Mouse (Mus musculus): ENCODE data around the gene Tmbim6.
"Not testable (repeated sequence)": the region's sequence is repeated elsewhere in the genome, so short reads cannot be mapped to it uniquely, and the experiment has no call there.

Gene Tmbim6

DNA sequence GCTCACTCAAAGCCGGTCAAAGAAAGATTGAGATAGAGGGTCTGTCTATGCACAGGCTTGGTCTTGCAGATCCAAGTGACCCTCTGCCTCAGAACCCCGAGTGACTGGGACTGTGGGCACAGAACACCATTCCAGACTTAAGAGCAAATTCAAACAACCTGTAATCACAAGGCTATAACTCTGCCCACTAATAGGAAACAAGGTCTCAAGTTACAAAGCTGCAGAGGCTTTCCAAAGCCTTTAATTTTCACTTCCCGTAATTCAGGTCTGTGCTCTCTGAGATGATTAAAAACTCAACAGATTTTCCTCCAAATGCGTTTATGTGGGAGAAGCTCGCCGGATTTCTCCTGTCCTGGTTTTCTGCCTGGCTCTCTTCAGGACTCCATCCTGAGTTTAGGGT lies 8.6 kb upstream of the Tmbim6 start:
- DNase-seq (ENCODE audit: low spot score): no peak

DNA sequence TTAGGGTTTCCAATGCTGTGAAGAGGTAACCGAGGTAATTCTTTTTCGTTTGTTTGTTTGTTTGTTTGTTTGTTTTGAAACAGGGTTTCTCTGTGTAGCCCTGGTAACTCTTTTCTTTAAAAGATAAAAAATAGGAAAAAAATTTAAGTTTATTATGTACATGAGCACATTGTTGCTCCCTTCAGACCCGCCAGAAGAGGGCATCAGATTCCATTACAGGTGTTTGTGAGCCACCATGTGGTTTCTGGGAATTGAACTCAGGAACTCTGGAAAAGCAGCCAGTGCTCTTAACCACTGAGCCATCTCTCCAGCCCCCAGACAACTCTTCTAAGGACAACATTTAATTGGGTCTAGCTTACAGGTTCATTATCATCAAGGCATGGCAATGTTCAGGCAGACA lies 6.6 kb upstream of the Tmbim6 start:
- not testable (repeated sequence) for DNase-seq (ENCODE audit: low spot score)

DNA sequence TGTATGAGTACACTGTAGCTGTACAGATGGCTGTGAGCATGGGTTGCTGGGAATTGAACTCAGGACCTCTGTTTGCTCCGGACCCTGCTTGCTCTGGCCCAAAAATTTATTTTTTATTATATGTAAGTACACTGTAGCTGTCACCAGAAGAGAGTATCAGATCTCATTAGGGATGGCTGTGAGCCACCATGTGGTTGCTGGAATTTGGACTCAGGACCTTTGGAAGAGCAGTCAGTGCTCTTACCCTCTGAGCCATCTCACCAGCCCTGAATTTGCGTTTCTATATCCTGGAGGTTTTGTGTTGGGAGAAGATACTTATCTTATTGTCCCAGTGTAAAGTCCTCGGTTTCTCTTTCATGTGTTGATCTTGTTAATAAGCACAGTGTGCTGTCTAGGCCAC lies 5.9 kb upstream of the Tmbim6 start:
- no peak for DNase-seq (ENCODE audit: low spot score)

DNA sequence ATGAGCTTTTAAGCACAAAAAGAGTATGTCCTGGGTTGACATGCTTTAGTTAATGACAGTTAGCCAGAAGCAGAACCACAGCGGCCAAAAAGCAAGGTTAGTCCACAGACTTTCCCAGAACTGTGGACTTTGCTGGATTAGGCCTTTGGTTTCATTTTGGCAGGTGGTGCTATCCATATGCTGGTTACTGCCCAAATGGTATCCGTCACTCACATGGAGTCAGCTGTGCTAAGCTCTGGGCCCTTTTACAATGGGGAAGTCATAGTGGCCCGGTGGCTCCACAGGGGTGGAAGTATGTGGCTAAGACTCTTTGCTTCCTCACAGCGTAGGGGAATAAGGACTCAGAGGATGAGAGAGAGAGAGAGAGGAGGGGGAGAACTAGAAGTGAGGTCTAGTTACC lies 4.7 kb upstream of the Tmbim6 start:
- no peak for DNase-seq (ENCODE audit: low spot score)

DNA sequence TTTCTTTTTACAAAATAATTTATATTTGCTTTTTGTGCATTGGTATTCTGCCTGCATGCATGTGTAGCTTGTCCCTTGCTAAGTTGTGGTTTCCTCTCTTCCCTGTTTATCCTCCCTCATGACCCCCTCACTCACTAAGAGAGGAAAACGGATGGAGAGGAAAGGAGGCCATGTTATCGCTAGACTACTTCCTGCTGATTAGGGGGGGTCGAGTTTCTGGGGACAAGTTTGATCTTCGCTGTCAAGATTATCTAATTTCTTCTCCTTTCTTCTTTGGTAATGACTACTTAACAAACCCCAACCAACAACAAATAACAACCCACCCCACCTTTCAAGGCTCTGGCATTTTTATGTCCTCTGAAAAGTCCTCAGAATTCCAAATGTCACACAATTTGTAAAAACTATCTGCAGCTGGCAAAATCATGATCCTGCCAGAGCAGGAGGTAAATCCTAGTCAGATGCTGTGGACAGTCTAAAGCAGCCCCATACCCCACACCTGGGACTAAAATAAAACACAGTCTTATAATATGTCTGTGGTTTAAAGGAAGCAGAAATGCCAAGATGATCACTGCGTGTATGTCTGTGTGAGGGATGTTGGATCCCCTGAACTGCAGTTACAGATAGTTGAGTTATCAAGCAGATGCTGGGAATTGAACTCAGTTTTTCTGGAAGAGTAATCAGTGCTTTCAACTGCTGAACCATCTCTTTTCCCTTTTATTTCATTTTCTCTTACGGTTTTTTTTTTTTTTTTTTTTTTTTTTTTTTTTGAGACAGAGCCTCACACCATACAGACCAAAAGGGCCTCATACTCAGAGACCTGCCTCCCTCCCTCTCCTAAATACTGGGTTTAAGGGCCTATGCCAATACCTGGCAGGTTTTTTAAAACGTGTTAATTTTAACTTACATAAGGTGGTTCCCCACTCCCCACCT lies 1.9 kb upstream of the Tmbim6 start:
- no peak for DNase-seq (ENCODE audit: low spot score)

DNA sequence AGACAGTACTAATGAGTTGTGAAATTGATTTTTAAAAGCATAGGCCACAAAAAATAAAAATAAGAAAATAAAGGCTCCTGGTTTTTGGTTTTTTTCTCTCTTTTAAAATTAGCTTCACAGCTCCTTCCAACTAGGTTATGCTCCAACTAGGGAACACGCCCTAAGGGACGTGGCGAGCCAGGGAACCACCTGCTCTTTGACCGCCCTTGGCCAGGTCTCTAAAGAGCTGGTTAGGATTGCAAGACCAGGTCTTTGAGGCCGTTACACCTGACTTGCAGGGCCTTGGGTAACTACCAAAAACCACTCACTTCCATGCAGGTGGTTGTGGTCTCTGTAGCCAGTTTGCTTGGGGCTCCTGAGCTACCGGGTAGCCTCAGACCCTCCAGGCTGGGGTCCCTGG lies 707 bp upstream of the Tmbim6 start:
- DNase-seq (ENCODE audit: low spot score): no peak

DNA sequence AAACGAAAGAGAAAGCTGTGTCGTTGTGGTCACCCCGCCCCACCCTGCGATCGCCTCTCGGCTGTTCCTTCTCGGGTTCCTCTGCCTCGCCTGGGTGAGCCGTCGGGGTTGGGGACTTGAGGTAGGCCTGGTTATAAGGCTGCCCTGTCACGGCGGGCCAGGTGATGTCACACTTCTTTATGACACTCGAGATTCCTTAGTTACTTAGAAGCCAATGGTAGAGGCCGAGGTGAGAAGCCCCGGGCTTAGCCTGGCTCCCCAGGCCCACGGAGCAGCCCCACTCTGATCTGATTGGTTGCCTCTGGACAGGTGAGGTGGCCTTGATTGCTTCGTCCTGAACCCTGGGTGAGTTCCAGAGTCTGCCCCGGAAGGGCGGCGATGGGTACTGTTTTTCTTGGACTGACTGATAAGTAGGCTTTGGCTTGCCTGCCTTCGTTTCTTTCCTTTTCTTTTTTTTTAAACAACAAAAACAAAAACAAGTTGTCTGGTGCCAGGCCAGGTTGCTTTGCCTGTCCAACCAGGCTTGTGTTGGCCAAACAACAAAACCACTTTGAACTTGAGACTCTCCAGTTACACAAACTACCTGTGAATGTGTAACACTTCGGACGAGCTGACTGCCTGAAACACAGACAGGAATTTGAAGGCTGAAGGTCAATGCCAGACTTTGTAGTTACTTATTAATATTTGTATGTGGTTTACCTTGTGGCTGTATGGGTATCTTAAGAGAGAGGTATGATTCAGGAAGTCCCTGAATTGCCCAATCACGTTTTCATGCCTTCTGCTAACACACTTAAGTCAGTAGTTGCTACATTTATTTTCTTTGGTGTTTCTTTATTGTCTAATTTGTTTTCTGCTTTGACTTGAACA lies 937 bp downstream of the Tmbim6 start:
- DNase-seq (ENCODE audit: low spot score): no peak

DNA sequence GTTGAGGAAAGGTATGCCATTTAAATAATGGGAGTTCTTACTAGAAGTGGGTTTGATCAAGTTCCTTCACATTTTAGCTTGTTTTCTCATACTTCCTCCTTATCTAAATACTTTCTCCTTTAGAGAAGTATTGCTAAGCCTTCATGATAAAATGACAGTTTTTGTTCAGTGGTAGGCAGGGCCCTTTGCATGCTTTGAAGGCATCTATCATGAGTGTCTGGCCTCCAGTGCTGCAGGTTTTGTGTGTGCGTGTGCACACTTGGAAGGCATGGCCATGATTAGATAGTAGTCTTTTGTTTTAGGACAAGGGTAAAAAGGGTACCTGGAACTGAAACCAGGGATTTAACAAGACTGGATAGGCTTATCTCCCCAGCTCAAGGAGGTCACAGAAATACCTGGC lies 3.8 kb downstream of the Tmbim6 start:
- DNase-seq (ENCODE audit: low spot score): no peak

DNA sequence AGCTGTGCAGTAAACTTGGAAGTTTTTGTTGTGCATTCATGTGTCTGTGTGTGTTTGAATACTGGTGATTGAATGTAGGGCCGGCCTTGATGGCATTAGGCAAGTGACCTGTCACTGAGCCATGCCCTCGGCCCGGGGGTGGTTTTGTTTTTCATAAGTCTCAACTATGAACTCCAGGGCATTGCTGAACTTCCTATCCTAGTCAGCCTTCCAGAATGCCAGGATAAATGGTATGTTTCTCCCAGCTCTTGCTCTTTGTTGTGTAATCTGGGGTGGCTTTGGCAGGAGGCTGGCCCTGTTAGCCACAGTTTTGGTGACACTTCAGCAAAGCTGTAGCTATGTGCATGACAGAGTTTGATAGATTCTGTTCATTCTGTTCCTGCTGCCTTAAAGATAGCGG lies 4.2 kb downstream of the Tmbim6 start:
- DNase-seq (ENCODE audit: low spot score): no peak

DNA sequence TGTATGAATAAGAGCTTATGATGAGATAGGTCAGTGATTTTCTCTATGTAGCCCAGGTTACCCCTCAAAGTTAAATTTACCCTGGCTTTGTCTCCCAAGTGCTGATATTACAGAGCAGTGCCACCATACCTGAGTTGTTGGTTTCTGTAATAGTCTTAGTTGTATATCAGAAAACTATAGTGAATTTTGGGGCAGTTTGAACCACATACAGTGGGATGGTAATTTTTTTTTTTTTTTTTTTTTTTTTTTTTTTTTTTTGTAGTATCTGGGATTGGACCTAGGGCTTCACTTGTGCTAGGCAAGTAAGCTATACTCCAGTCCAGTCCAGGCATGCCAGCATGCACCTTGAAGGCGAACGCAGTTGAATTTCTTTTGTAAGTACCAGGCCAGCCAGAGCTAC lies 4.9 kb downstream of the Tmbim6 start:
- DNase-seq (ENCODE audit: low spot score): no peak

DNA sequence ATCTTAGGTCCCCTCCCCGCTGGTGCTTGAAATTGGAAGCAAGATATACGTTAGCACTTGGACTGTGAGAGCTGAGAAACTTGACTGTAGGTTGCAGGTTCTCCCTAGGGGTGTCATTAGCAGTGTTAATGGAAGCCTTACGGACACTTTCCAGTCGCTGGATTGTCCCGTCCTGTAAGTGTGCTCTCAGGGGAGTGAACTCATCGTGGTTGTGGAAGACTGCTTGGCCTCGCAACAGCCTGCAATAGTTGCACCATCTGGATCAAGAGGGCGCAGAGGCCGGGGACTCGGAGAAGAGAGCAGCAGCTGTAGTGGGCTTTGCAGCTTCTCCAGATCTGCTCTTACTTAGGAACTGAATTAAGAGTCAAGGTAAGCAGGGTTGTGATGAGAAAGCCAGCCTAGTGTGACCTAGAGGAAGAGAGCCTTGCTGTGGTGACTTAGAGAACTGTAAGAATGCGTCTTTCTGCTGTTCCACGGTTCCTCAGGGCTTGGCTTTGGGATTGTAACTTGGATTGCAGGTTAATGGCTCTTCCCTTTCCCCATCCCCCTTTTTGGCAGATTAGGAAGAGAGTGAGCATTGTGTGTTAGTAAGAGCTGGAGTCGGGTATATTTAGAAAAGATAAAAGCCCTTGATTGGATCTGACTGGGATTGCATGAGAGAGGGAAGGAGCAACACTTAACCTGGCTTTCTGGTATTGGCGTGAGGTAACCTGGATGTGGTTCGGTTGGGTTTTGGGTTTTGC lies 7.0 kb downstream of the Tmbim6 start:
- no peak for DNase-seq (ENCODE audit: low spot score)

DNA sequence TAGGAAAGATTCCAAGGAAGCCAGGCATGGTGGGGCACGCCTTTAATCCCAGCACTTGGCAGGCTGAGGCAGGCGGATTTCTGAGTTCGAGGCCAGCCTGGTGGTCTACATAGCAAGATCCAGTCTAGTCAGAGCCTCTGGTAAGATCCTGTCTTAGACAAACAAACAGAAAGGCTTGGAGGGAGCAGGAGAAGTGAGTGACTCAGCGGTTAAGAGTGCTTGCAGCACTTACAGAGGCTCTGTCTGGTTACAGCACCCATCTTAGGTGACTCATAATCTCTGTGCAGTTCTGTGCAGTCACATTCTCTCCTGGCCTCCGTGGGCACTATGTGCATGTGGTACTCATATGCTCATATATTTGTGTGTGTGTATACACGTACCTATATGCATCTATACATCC lies 7.9 kb downstream of the Tmbim6 start:
- no peak for DNase-seq (ENCODE audit: low spot score)

DNA sequence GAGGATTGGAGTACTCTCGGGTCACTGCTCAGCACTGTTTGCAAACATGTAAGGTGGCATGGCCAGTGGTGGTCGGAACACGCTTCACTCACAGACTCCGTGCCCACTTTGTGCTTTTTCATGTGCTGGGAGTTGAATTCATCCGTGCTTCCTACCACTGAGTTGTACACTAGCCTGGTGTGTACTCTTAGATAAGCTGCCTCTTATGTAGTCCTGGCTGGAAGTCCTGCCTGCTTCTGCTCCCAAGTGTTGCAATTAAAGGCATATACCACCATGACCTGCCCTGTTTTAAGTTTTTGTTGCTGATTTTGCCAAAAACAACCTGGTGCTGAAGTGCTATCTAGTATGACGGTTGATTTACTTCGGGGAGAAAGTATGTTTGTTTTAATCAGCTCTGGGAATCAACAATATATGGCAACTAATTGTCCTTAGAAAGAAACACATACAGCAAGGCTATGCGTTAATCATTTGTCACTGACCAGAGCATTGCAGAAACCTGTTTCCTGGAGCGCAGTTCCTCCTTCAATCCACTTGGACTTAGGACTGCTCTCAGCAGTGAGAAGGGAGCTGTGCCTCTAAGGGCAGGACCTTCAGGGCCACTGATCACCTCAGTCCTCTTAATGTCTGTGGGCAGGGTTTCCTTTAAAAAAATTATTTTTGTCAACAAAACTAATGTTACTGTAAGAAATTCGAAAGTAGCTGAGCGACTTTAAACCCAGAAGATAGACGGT lies 10.6 kb downstream of the Tmbim6 start:
- no peak for DNase-seq (ENCODE audit: low spot score)

DNA sequence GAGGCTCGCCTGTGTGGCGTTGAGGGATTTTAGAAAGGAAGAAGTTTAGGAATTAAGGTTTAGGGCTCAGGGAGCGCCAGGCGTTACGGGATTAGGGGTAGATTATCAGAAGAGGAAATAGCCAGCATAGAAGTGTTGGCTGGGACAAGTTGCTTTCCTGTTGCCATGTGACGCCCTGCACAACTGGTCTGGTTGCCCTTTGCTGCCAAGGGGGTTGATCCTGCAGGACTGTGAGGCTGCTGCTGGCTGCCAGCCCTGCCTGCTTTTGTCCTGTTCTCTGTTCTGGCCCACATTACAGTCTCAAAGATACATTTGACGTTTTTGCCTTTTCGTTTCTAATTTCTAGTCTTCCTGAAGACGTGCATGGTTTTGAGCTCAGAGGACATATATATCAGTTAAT lies 12.5 kb downstream of the Tmbim6 start:
- DNase-seq (ENCODE audit: low spot score): no peak

DNA sequence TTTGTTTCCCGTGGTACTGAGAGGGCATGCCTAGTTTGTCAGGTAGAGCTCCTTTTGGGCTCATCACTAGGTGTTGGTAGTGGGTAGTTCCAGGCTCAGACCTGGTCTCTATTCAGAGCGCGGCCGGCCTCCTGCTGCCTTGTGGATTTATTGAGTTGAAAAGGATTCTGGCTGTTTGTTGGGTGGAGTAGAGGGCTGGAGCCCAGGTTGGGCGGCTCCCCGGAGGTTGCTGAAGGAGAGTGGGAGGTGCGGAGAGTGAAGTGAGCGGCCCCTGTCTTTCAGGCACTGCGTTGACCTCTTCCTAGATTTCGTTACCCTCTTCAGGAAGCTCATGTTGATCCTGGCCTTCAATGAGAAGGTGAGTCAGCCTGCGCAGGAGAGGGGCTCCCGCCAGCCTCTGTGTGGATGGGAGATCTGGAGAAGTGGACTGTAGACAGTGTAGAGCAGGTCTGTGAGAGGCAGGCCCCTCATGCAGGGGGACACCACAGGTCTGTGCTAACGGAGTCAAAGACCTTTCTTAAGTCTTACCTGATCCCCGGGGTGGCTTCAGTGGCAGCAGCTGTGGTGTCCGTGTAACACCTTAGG lies 14.4 kb downstream of the Tmbim6 start:
- no peak for DNase-seq (ENCODE audit: low spot score)

DNA sequence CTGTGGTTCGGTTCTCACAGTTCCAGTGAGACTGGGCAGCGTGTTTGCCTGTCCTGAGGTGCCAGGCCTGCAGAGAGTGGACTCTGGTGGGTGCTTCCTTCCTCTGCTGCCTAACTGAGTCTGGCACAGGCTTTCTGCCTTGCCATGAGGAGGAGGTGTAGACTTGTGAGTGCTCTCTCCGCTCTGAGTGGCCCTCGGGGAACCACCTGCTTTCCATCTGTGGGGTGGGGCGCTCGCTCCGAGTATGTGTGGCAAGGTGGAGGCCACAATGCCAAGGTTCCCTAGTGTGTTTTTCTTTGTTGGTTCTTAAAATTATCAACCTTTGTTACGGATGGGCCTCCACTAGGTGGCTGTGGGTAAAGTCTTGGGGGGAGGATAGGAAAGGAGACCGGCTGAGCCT lies 16.2 kb downstream of the Tmbim6 start:
- DNase-seq (ENCODE audit: low spot score): no peak

DNA sequence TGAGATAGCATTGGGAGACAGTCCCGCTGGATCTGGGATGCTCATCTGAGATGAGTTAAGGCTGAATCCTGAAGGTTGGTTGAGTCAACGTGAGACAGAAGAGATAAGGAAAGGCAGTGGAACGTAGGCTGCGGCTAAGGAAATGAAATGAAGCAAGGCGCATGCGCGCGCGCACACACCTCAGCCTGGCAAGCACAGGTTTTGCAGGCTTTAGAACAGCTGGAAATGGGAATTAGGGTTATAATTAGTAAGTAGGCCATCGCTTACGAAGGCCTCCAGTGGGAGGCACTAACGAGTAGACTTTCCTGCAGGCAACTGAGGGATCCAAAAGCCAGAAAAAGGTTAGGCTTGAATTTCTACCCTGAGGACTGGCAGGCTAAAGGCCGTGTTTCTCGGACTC lies 19.1 kb downstream of the Tmbim6 start:
- DNase-seq (ENCODE audit: low spot score): no peak

DNA sequence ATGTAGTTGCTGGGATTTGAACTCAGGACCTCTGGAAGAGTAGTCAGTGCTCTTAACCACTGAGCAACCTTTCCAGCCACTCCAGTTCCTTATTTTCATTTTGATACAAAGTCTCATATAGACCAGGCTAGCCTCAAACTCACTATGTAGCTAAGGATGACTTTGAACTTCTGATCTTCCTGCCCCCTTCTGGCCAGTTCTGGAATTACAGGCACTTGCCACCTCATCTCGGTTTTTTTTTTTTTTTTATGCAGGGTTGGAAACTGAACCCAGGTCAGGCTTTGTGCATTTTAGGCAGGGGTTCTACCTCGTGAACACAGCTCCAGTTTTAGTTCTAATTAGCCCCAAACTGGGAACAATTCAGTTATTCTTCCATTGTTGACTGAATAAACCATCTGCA lies 23.1 kb downstream of the Tmbim6 start:
- DNase-seq (ENCODE audit: low spot score): peak; percentile 78

DNA sequence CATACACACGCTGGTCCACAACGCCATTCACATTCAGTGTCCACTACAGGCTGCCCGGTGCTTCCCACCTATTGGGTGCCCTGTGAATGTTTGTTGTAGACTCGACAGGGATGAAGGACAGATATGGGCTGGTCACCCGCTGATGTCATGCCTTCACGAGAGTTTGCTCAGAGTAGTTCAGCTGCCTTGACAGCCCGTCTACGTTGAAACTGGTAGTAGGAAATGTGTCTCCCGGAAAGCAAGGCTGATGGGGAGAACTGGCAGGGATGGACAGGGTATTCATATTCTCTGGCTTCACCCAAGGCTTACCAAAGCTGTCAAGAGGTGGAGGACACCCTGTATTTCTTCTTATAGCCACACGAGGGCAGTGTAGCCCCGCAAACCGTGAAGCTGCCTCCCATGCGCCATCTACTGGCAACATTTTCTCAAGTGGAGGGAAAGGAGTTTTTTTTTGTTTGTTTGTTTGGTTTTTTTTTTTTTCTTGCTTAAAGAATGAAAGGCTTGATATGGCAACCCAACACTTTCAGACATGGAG lies 23.7 kb downstream of the Tmbim6 start:
- DNase-seq (ENCODE audit: low spot score): peak; percentile 92

DNA sequence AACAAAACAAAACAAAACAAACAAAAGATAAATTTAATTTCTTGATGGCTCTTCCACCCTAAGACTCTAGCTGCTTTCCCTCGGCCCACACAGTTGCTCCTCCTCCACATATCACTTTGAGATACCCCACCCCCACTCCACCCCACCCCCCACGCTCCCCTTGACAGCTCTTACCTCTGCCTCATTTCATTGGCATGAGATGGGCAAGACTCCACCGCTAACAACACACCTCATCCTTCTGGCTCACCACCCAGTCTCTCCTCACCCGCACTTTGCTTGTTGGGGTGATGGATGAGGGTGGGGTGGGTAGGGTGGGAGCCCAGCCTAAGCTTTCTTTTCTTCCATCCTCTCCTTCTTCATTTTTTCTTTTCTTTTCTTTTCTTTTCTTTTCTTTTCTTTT lies 24.3 kb downstream of the Tmbim6 start:
- DNase-seq (ENCODE audit: low spot score): no peak

DNA sequence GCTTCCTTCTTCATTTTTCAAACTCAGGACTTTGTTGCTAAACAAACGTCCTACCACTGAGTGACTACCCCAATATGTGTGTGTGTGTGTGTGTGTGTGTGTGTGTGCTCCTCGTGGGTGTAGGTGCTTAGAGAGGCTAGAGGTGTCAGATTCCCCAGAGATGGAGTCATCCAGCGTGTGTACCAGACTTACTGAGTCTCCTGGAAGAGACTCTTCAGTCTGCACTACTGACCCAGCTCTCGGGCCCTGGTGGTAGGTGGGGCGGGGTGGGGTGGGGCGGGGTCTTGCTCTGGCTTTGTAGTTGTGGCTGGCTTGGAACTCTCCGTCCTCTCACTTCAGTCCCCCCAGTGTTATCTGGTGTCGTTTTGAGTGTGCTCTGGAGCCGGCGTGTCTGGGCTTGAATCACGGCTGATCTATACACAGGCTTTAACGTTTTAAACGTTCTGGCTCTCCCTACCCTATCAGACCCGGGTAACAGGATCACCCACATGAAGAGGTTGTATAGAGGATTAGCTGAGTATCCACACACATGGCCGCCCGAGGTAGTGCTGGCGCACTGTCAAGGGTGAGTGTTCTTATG lies 25.1 kb downstream of the Tmbim6 start:
- DNase-seq (ENCODE audit: low spot score): no peak

Data from testis, postnatal 10 days (tissue).